ENCODE assay signal across 27 mouse cellular contexts in the genomic region with DNA sequence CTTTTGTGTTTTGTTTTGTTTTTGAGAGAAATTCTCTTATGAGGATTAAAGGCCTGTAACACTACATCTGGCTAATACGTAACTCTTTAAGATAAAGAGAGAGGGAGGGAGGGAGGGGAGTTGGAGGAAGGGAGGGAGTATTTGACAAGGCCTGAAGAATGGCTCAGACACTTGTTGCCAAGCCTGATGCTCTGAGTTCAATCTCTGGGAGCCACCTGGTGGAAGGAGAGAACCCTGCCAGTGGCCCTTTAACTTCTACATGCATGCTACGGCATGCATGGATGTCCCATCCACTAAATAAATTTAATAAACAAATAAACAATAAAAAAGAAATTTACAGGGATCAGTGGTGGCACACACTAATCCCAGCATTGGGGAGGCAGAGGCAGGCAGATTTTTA. TPM values are rescaled to one million over a fixed set of nuclear protein-coding genes. Genes with fewer than 3 reads are reported as not detected.
A peak's percentile ranks its signal among the peaks of the same experiment; 100 is the strongest.
DNase-seq lines count a peak whose midpoint lies in the region; ATAC-seq and TF ChIP-seq lines count a peak whose summit lies in the region.
"Had no signal": no experiment of that assay in that cellular context is flagged by ENCODE, and none has a peak within 500 bp of the region (broad histone marks: within the 10 kb centered on the region; RNA-seq: fewer than 3 reads in every experiment).

No protein-coding gene starts in this region.

- peak; percentile 19; the same call in 1 of the 2 replicates for TF ChIP-seq CTCF in hindbrain, postnatal 0 days (IDR thresholded peaks at IDR 0.05; ENCODE audit: low read depth)
- TF ChIP-seq CTCF in liver, embryonic 14.5 days (IDR thresholded peaks at IDR 0.05; ENCODE audit: low read depth), result 0 out of 2 replicates have a peak, but pooled peaks have one; percentile 25
- peak in 1 of 2 experiments; percentile 31; a peak in 2 of 4 replicates for TF ChIP-seq CTCF in CH12.LX (conservative IDR thresholded peaks at IDR 0.05 in 1 of 2, IDR thresholded peaks at IDR 0.05 in 1 of 2; ENCODE audit: low read depth in 2 of 2, low read length in 2 of 2)
- TF ChIP-seq CTCF in thymus, adult 2 months (IDR thresholded peaks at IDR 0.05; ENCODE audit: borderline replicate concordance, control insufficient read depth, extremely low read depth, insufficient read depth, low read length, poor library complexity), result no peak

- 86% methylated on average over 2 of the region's 2 CpGs for whole genome bisulfite sequencing in hindbrain, postnatal 0 days
- WGBS in hindbrain, embryonic 11.5 days, result 94% methylated on average over 2 of the region's 2 CpGs
- WGBS in liver, embryonic 14.5 days (ENCODE audit: insufficient replicate concordance), result 46% methylated on average over 2 of the region's 2 CpGs
- 57% methylated on average over 2 of the region's 2 CpGs for WGBS in liver, embryonic 12.5 days (ENCODE audit: insufficient replicate concordance)
- 93% methylated on average over 2 of the region's 2 CpGs for WGBS in thymus, adult 2 months

- no peaks in the 10 kb centered on the region for H3K4me1 ChIP-seq in hindbrain, postnatal 0 days (ENCODE audit: insufficient read depth, low read length)
- H3K4me1 ChIP-seq in hindbrain, embryonic 11.5 days (replicated peaks; ENCODE audit: control insufficient read depth, insufficient read depth, low read length), result no peaks in the 10 kb centered on the region
- no peaks in the 10 kb centered on the region for H3K4me1 ChIP-seq in liver, embryonic 14.5 days (replicated peaks; ENCODE audit: control insufficient read depth in 2 of 2, insufficient read depth in 2 of 2, low read length in 1 of 2)
- 0 out of 2 replicates have a peak, but pooled peaks cover 6% of the 10 kb centered on the region for H3K4me1 ChIP-seq in liver, embryonic 12.5 days
- H3K4me1 ChIP-seq in CH12.LX (ENCODE audit: control insufficient read depth in 1 of 2, insufficient read depth in 2 of 2), result peaks cover 2 to 19% of the 10 kb centered on the region in 2 experiments; a peak in 3 of 4 replicates
- no peaks in the 10 kb centered on the region for H3K4me1 ChIP-seq in thymus, adult 2 months (replicated peaks; ENCODE audit: control insufficient read depth, insufficient read depth, low read length)
- H3K4me1 ChIP-seq: forebrain, embryonic 15.5 days; hindbrain, embryonic 12.5 days; stomach, embryonic 15.5 days had no signal

- ATAC-seq in hindbrain, postnatal 0 days, result no peak
- no peak for ATAC-seq in hindbrain, embryonic 11.5 days (ENCODE audit: low FRiP score)
- ATAC-seq in liver, embryonic 14.5 days (ENCODE audit: insufficient read depth), result no peak
- no peak for ATAC-seq in liver, embryonic 12.5 days
- peak; percentile 44; the same call in 1 of the 2 replicates for ATAC-seq in megakaryocyte progenitor cell, adult 5-6 weeks (replicated peaks; ENCODE audit: poor library complexity)
- ATAC-seq: CD4-positive, CD25-positive, alpha-beta regulatory T cell, adult 4 months; forebrain, embryonic 15.5 days; liver, postnatal 0 days had no signal

- no peaks in the 10 kb centered on the region for H3K9me3 ChIP-seq in hindbrain, postnatal 0 days (ENCODE audit: low read length)
- no peaks in the 10 kb centered on the region for H3K9me3 ChIP-seq in hindbrain, embryonic 11.5 days (ENCODE audit: control insufficient read depth, low read length)
- H3K9me3 ChIP-seq in liver, embryonic 14.5 days (ENCODE audit: control insufficient read depth, low read length), result no peaks in the 10 kb centered on the region
- H3K9me3 ChIP-seq in liver, embryonic 12.5 days (replicated peaks), result no peaks in the 10 kb centered on the region
- no peaks in the 10 kb centered on the region for H3K9me3 ChIP-seq in CH12.LX (replicated peaks; ENCODE audit: low read length)
- H3K9me3 ChIP-seq: embryonic facial prominence, embryonic 12.5 days; forebrain, embryonic 10.5 days; forebrain, embryonic 15.5 days; hindbrain, embryonic 12.5 days; limb, embryonic 12.5 days; stomach, embryonic 15.5 days had no signal

- H3K36me3 ChIP-seq in hindbrain, postnatal 0 days (ENCODE audit: insufficient read depth, low read length), result no peaks in the 10 kb centered on the region
- no peaks in the 10 kb centered on the region for H3K36me3 ChIP-seq in hindbrain, embryonic 11.5 days (ENCODE audit: control insufficient read depth, insufficient read depth, low read length)
- no peaks in the 10 kb centered on the region for H3K36me3 ChIP-seq in liver, embryonic 14.5 days (replicated peaks; ENCODE audit: control insufficient read depth, insufficient read depth, low read depth)
- no peaks in the 10 kb centered on the region for H3K36me3 ChIP-seq in liver, embryonic 12.5 days
- H3K36me3 ChIP-seq in CH12.LX (replicated peaks in 1 of 2; ENCODE audit: control insufficient read depth in 1 of 2, insufficient read depth in 1 of 2, low read length in 1 of 2), result no peaks in the 10 kb centered on the region
- no peaks in the 10 kb centered on the region for H3K36me3 ChIP-seq in thymus, adult 2 months (ENCODE audit: control insufficient read depth, insufficient read depth, low read length)
- H3K36me3 ChIP-seq: forebrain, embryonic 15.5 days; stomach, embryonic 15.5 days had no signal

- TF ChIP-seq EP300 in liver, embryonic 14.5 days (IDR thresholded peaks at IDR 0.05; ENCODE audit: low read depth), result no peak
- no peak for TF ChIP-seq EP300 in CH12.LX (IDR thresholded peaks at IDR 0.05; ENCODE audit: low read length)

- DNase-seq in hindbrain, postnatal 0 days (ENCODE audit: low spot score), result no peak
- no peak for DNase-seq in hindbrain, embryonic 11.5 days (ENCODE audit: low spot score)
- no peak for DNase-seq in liver, embryonic 14.5 days (ENCODE audit: low read depth in 3 of 3, low spot score in 3 of 3)
- DNase-seq in CH12.LX (ENCODE audit: extremely low read depth), result no peak
- no peak for DNase-seq in right cerebral cortex, postnatal 36 days (ENCODE audit: low spot score in 2 of 2)
- DNase-seq in thymus, adult 2 months, result no peak
- DNase-seq: adrenal gland, postnatal 10 days; cerebellum, adult 9-10 months; cerebellum, postnatal 36 days; gastrocnemius, adult 2 months; gastrocnemius, postnatal 36 days; kidney, adult 18-20 months; kidney, postnatal 4 days; layer of hippocampus, adult 9-11 months; liver, postnatal 0 days; midbrain, embryonic 14.5 days; thymus, postnatal 36 days had no signal

- dilution Hi-C loops in CH12.LX (cut with MboI; ENCODE audit: extremely low pct_ligation_motif_present, extremely low pct_unique_long_range_greater_than_20kb, low sequenced_read_pairs), result no loop called here

- no peaks in the 10 kb centered on the region for H3K79me2 ChIP-seq in CH12.LX (replicated peaks; ENCODE audit: control insufficient read depth, extremely low read depth, insufficient read depth, poor library complexity, severe bottlenecking)

- TF ChIP-seq POLR2A in CH12.LX (IDR thresholded peaks at IDR 0.05; ENCODE audit: low read depth, low read length), result no peak
- TF ChIP-seq POLR2A in thymus, adult 2 months (IDR thresholded peaks at IDR 0.05; ENCODE audit: control insufficient read depth, extremely low read depth, insufficient read depth, low read length, poor library complexity), result no peak

- no peak overlapping the region for H3K27ac ChIP-seq in hindbrain, postnatal 0 days
- no peak overlapping the region for H3K27ac ChIP-seq in hindbrain, embryonic 11.5 days (ENCODE audit: low read depth, low read length)
- H3K27ac ChIP-seq in liver, embryonic 14.5 days, result no peak overlapping the region
- no peak overlapping the region for H3K27ac ChIP-seq in liver, embryonic 12.5 days
- no peak overlapping the region for H3K27ac ChIP-seq in CH12.LX (ENCODE audit: insufficient read depth, low read depth)
- no peak overlapping the region for H3K27ac ChIP-seq in thymus, adult 2 months (ENCODE audit: control insufficient read depth, insufficient read depth, low read length)
- H3K27ac ChIP-seq: embryonic facial prominence, embryonic 12.5 days; forebrain, embryonic 10.5 days; forebrain, embryonic 15.5 days; gastrocnemius, adult 2 months; hindbrain, embryonic 12.5 days; limb, embryonic 12.5 days; stomach, embryonic 15.5 days had no signal

- H3K27me3 ChIP-seq in hindbrain, postnatal 0 days (ENCODE audit: insufficient read depth, low read length), result no peaks in the 10 kb centered on the region
- H3K27me3 ChIP-seq in hindbrain, embryonic 11.5 days (ENCODE audit: control insufficient read depth, insufficient read depth, low read length), result no peaks in the 10 kb centered on the region
- no peaks in the 10 kb centered on the region for H3K27me3 ChIP-seq in liver, embryonic 14.5 days (ENCODE audit: control insufficient read depth, insufficient read depth, low read length)
- H3K27me3 ChIP-seq in liver, embryonic 12.5 days (replicated peaks), result no peaks in the 10 kb centered on the region
- H3K27me3 ChIP-seq in CH12.LX (replicated peaks), result no peaks in the 10 kb centered on the region
- no peaks in the 10 kb centered on the region for H3K27me3 ChIP-seq in thymus, adult 2 months (ENCODE audit: control insufficient read depth, insufficient read depth, low read length)
- H3K27me3 ChIP-seq: embryonic facial prominence, embryonic 12.5 days; forebrain, embryonic 15.5 days; hindbrain, embryonic 12.5 days; limb, embryonic 12.5 days; stomach, embryonic 15.5 days had no signal

- H3K4me2 ChIP-seq in hindbrain, postnatal 0 days (ENCODE audit: low read depth, low read length), result no peak overlapping the region
- H3K4me2 ChIP-seq in hindbrain, embryonic 11.5 days (replicated peaks; ENCODE audit: low read depth, low read length), result no peak overlapping the region
- no peak overlapping the region for H3K4me2 ChIP-seq in liver, embryonic 14.5 days (ENCODE audit: low read depth)
- no peak overlapping the region for H3K4me2 ChIP-seq in liver, embryonic 12.5 days
- no peak overlapping the region for H3K4me2 ChIP-seq in CH12.LX (ENCODE audit: insufficient read depth, low read depth, poor library complexity, severe bottlenecking)
- H3K4me2 ChIP-seq: embryonic facial prominence, embryonic 12.5 days; forebrain, embryonic 15.5 days; hindbrain, embryonic 12.5 days; limb, embryonic 12.5 days; stomach, embryonic 15.5 days had no signal

- H3K9ac ChIP-seq in hindbrain, postnatal 0 days (replicated peaks; ENCODE audit: low read length), result no peak overlapping the region
- no peak overlapping the region for H3K9ac ChIP-seq in hindbrain, embryonic 11.5 days (ENCODE audit: low read depth, low read length)
- H3K9ac ChIP-seq in liver, embryonic 14.5 days (replicated peaks), result no peak overlapping the region
- no peak overlapping the region for H3K9ac ChIP-seq in liver, embryonic 12.5 days
- H3K9ac ChIP-seq in CH12.LX (ENCODE audit: insufficient read depth, low read depth), result no peak overlapping the region
- H3K9ac ChIP-seq: embryonic facial prominence, embryonic 12.5 days; forebrain, embryonic 15.5 days; hindbrain, embryonic 12.5 days; limb, embryonic 12.5 days; liver, postnatal 0 days; stomach, embryonic 15.5 days had no signal

- TF ChIP-seq RAD21 in CH12.LX (IDR thresholded peaks at IDR 0.05; ENCODE audit: low read depth, low read length), result no peak; the same call in 1 of the 2 replicates

- in situ Hi-C loops in CH12.LX (cut with MboI; ENCODE audit: low pct_ligation_motif_present, low pct_unique_long_range_greater_than_20kb, low sequenced_read_pairs), result no loop called here

- no peak overlapping the region for H3K4me3 ChIP-seq in hindbrain, postnatal 0 days (ENCODE audit: low read length)
- H3K4me3 ChIP-seq in hindbrain, embryonic 11.5 days (ENCODE audit: low read depth, low read length), result no peak overlapping the region
- H3K4me3 ChIP-seq in liver, embryonic 14.5 days (ENCODE audit: insufficient read depth in 1 of 2, low read depth in 2 of 2, low read length in 2 of 2), result no peak overlapping the region
- no peak overlapping the region for H3K4me3 ChIP-seq in liver, embryonic 12.5 days
- H3K4me3 ChIP-seq in CH12.LX (replicated peaks in 1 of 3; ENCODE audit: low read depth in 2 of 3, low read length in 2 of 3, poor library complexity in 1 of 3), result no peak overlapping the region
- H3K4me3 ChIP-seq in thymus, adult 2 months (ENCODE audit: control insufficient read depth, insufficient read depth, low read length), result no peak overlapping the region
- H3K4me3 ChIP-seq: embryonic facial prominence, embryonic 12.5 days; forebrain, embryonic 10.5 days; forebrain, embryonic 15.5 days; gastrocnemius, adult 2 months; hindbrain, embryonic 12.5 days; limb, embryonic 12.5 days; stomach, embryonic 15.5 days had no signal

RNA-seq across cellular contexts. Expression of a gene that starts 37.1 kb away (rescaled TPM):
- total RNA-seq in hindbrain, postnatal 0 days (2014; rRNA removed), result 41.8 and 54.4 TPM in 2 replicates
- polyA plus RNA-seq in hindbrain, postnatal 0 days (2015; fragmentation: Nextera tagmentation; extraction: Ambion mirVana), result 53.8 and 54.1 TPM in 2 replicates
- polyA plus RNA-seq in hindbrain, embryonic 11.5 days (2014; fragmentation: Nextera tagmentation; extraction: Ambion mirVana), result 66.1 and 78.9 TPM in 2 replicates
- polyA plus RNA-seq in liver, embryonic 14.5 days (2012; rRNA removed), result 20.9 and 25.5 TPM in 2 replicates
- 50.2 and 54.4 TPM in 2 replicates for polyA plus RNA-seq in liver, embryonic 14.5 days (2014; fragmentation: Nextera tagmentation; extraction: Ambion mirVana)
- 80.0 and 82.2 TPM in 2 replicates for polyA plus RNA-seq in liver, embryonic 12.5 days (2016; fragmentation: Nextera tagmentation; extraction: Ambion mirVana)
- 57.0 and 71.6 TPM in 2 replicates for total RNA-seq in CH12.LX (2012; rRNA removed)
- total RNA-seq in CH12.LX (2014; rRNA removed), result 48.3 and 55.1 TPM in 2 replicates
- polyA plus RNA-seq in CH12.LX (2012; ENCODE audit: insufficient read length, low read depth), result 77.6 and 80.0 TPM in 2 replicates
- total RNA-seq in megakaryocyte progenitor cell, adult 5-6 weeks (2015), result 32.7 and 33.6 TPM in 2 replicates
- 38.2 and 41.4 TPM in 2 replicates for total RNA-seq in megakaryocyte progenitor cell, adult 5-6 weeks (2017)
- 77.6 and 93.9 TPM in 2 replicates for polyA plus RNA-seq in thymus, adult 2 months (2012; rRNA removed)

RNA-seq across cellular contexts. Expression of a gene that starts 46.1 kb away (rescaled TPM):
- 16.3 and 25.7 TPM in 2 replicates for total RNA-seq in hindbrain, postnatal 0 days (2014; rRNA removed)
- polyA plus RNA-seq in hindbrain, postnatal 0 days (2015; fragmentation: Nextera tagmentation; extraction: Ambion mirVana), result 26.0 and 26.1 TPM in 2 replicates
- 16.4 and 17.3 TPM in 2 replicates for polyA plus RNA-seq in hindbrain, embryonic 11.5 days (2014; fragmentation: Nextera tagmentation; extraction: Ambion mirVana)
- polyA plus RNA-seq in liver, embryonic 14.5 days (2012; rRNA removed), result 8.1 and 11.2 TPM in 2 replicates
- polyA plus RNA-seq in liver, embryonic 14.5 days (2014; fragmentation: Nextera tagmentation; extraction: Ambion mirVana), result 8.8 and 10.2 TPM in 2 replicates
- polyA plus RNA-seq in liver, embryonic 12.5 days (2016; fragmentation: Nextera tagmentation; extraction: Ambion mirVana), result 12.3 and 12.4 TPM in 2 replicates
- total RNA-seq in CH12.LX (2012; rRNA removed) (5.3 and 9.1 TPM in 2 replicates), CH12.LX (2014; rRNA removed) (1.2 and 1.5 TPM in 2 replicates)
- 1.4 and 3.1 TPM in 2 replicates for polyA plus RNA-seq in CH12.LX (2012; ENCODE audit: insufficient read length, low read depth)
- total RNA-seq in megakaryocyte progenitor cell, adult 5-6 weeks (2015), result not detected in 2 replicates
- not detected in 2 replicates for total RNA-seq in megakaryocyte progenitor cell, adult 5-6 weeks (2017)
- 5.6 and 14.9 TPM in 2 replicates for polyA plus RNA-seq in thymus, adult 2 months (2012; rRNA removed)
- total RNA-seq: monocyte, adult 5-6 weeks had no signal
